Mouse (Mus musculus): ENCODE results near the gene Gps2. TPM values are rescaled to one million over a fixed set of nuclear protein-coding genes. Genes with fewer than 3 reads are reported as not detected.

The Gps2 gene
- polyA plus RNA-seq, 1 experiment from 2014 or later = 48.9 TPM

DNA sequence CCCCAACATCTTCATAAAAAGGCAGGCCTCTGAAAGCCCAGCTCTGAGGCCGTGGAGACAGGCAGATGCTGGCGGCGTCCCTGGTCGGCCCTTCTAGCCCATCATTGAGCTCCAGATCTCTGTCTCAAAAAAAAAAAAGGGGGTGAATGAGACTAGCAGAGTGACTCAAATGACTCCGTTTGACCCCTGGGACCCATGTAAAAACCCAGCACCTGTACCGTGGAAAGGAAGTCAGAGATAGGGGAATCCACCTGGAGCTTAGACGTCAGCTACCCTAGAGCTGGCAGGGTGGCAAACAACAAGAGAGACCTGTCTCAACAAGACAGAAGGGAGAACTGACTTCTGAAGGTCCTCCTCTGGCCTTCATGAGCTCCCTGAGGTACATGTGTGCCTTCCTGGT lies 41.9 kb upstream of the Gps2 start:
- ATAC-seq (no peak), DNase-seq (no peak)
- Histone ChIP-seq H3K9me3 (ENCODE audit: low read length) (no peaks in the 10 kb centered on the region), H3K9ac (replicated peaks) (no peak overlapping the region), H3K4me1 (ENCODE audit: insufficient read depth) (peaks cover 10% of the 10 kb centered on the region), H3K36me3 (replicated peaks; ENCODE audit: insufficient read depth, low read length) (no peaks in the 10 kb centered on the region), H3K27me3 (ENCODE audit: insufficient read depth, low read length) (no peaks in the 10 kb centered on the region), H3K4me3 (ENCODE audit: low read depth, low read length) (no peak overlapping the region), H3K27ac (ENCODE audit: low read depth) (no peak overlapping the region), H3K4me2 (ENCODE audit: low read depth, low read length) (no peak overlapping the region)
- WGBS (ENCODE audit: insufficient replicate concordance) = 85% methylated on average over 7 of the region's 7 CpGs
- TF ChIP-seq EP300 (IDR thresholded peaks at IDR 0.05; ENCODE audit: low read depth) (no peak), CTCF (IDR thresholded peaks at IDR 0.05; ENCODE audit: low read depth) (no peak)

GRCm38 (mm10) chr11:69872451-69872850 lies 41.2 kb upstream of the Gps2 start:
- H3K9me3 ChIP-seq (ENCODE audit: low read length) = no peaks in the 10 kb centered on the region
- no peaks in the 10 kb centered on the region for H3K36me3 ChIP-seq (replicated peaks; ENCODE audit: insufficient read depth, low read length)
- 87% methylated on average over 4 of the region's 4 CpGs for WGBS (ENCODE audit: insufficient replicate concordance)
- H3K27ac ChIP-seq (ENCODE audit: low read depth) = no peak overlapping the region
- H3K4me3 ChIP-seq (ENCODE audit: low read depth, low read length) = no peak overlapping the region
- no peak for DNase-seq
- TF ChIP-seq EP300 (IDR thresholded peaks at IDR 0.05; ENCODE audit: low read depth) (no peak), CTCF (IDR thresholded peaks at IDR 0.05; ENCODE audit: low read depth) (no peak)
- H3K9ac ChIP-seq (replicated peaks) = no peak overlapping the region
- H3K4me2 ChIP-seq (ENCODE audit: low read depth, low read length) = no peak overlapping the region
- no peak for ATAC-seq
- H3K4me1 ChIP-seq (ENCODE audit: insufficient read depth) = peaks cover 14% of the 10 kb centered on the region
- H3K27me3 ChIP-seq (ENCODE audit: insufficient read depth, low read length) = no peaks in the 10 kb centered on the region

- 37% methylated on average over 7 of the region's 7 CpGs for WGBS (ENCODE audit: insufficient replicate concordance)
- DNase-seq (no peak), ATAC-seq (no peak)
- Histone ChIP-seq H3K4me3 (ENCODE audit: low read depth, low read length) (no peak overlapping the region), H3K27me3 (ENCODE audit: insufficient read depth, low read length) (no peaks in the 10 kb centered on the region), H3K36me3 (replicated peaks; ENCODE audit: insufficient read depth, low read length) (no peaks in the 10 kb centered on the region), H3K4me2 (ENCODE audit: low read depth, low read length) (no peak overlapping the region), H3K9me3 (ENCODE audit: low read length) (no peaks in the 10 kb centered on the region), H3K4me1 (ENCODE audit: insufficient read depth) (peaks cover 37% of the 10 kb centered on the region), H3K9ac (replicated peaks) (no peak overlapping the region), H3K27ac (ENCODE audit: low read depth) (0 out of 2 replicates have a peak overlapping the region, but pooled peaks have one; percentile 45)
- TF ChIP-seq CTCF (IDR thresholded peaks at IDR 0.05; ENCODE audit: low read depth) (no peak), EP300 (IDR thresholded peaks at IDR 0.05; ENCODE audit: low read depth) (no peak)
Measured at GRCm38 (mm10) chr11:69876186-69876585, 37.5 kb upstream of the Gps2 start.

- TF ChIP-seq CTCF (IDR thresholded peaks at IDR 0.05; ENCODE audit: low read depth) (peak; percentile 97), EP300 (IDR thresholded peaks at IDR 0.05; ENCODE audit: low read depth) (no peak)
- H3K4me2 ChIP-seq (ENCODE audit: low read depth, low read length) = peak overlapping the region; percentile 18; the same call in 1 of the 2 replicates
- WGBS (ENCODE audit: insufficient replicate concordance) = 3% methylated on average over 12 of the region's 12 CpGs
- no peaks in the 10 kb centered on the region for H3K9me3 ChIP-seq (ENCODE audit: low read length)
- 0 out of 2 replicates have a peak overlapping the region, but pooled peaks have one; percentile 45 for H3K27ac ChIP-seq (ENCODE audit: low read depth)
- no peaks in the 10 kb centered on the region for H3K27me3 ChIP-seq (ENCODE audit: insufficient read depth, low read length)
- H3K36me3 ChIP-seq (replicated peaks; ENCODE audit: insufficient read depth, low read length) = no peaks in the 10 kb centered on the region
- no peak overlapping the region for H3K4me3 ChIP-seq (ENCODE audit: low read depth, low read length)
- ATAC-seq = peak; percentile 54
- H3K4me1 ChIP-seq (ENCODE audit: insufficient read depth) = peaks cover 44% of the 10 kb centered on the region
- DNase-seq = peak; percentile 92
- H3K9ac ChIP-seq (replicated peaks) = no peak overlapping the region
Measured at GRCm38 (mm10) chr11:69876867-69877266, 36.8 kb upstream of the Gps2 start.

- Histone ChIP-seq H3K9me3 (ENCODE audit: low read length) (no peaks in the 10 kb centered on the region), H3K9ac (replicated peaks) (no peak within 1 kb of the TSS), H3K4me1 (ENCODE audit: insufficient read depth) (peaks cover 45% of the 10 kb centered on the region), H3K36me3 (replicated peaks; ENCODE audit: insufficient read depth, low read length) (no peaks in the 10 kb centered on the region), H3K4me3 (ENCODE audit: low read depth, low read length) (no peak within 1 kb of the TSS), H3K27me3 (ENCODE audit: insufficient read depth, low read length) (no peaks in the 10 kb centered on the region), H3K27ac (ENCODE audit: low read depth) (no peak within 1 kb of the TSS), H3K4me2 (ENCODE audit: low read depth, low read length) (peak within 1 kb of the TSS; percentile 20)
- TF ChIP-seq CTCF (IDR thresholded peaks at IDR 0.05; ENCODE audit: low read depth) = no peak
- no peak for TF ChIP-seq EP300 (IDR thresholded peaks at IDR 0.05; ENCODE audit: low read depth)
- ATAC-seq (no peak), DNase-seq (no peak)
- 81% methylated on average over 11 of the region's 11 CpGs for WGBS (ENCODE audit: insufficient replicate concordance)
Measured at GRCm38 (mm10) chr11:69877878-69878277, 35.8 kb upstream of the Gps2 start, which contains the start of gene Tmem95. TSS of gene Tmem95 (minus strand) at chr11:69878018.

- no peaks in the 10 kb centered on the region for H3K9me3 ChIP-seq (ENCODE audit: low read length)
- no peak for DNase-seq
- no peak overlapping the region for H3K4me3 ChIP-seq (ENCODE audit: low read depth, low read length)
- no peaks in the 10 kb centered on the region for H3K27me3 ChIP-seq (ENCODE audit: insufficient read depth, low read length)
- H3K27ac ChIP-seq (ENCODE audit: low read depth) = no peak overlapping the region
- TF ChIP-seq EP300 (IDR thresholded peaks at IDR 0.05; ENCODE audit: low read depth) = no peak
- no peak for TF ChIP-seq CTCF (IDR thresholded peaks at IDR 0.05; ENCODE audit: low read depth)
- 0 out of 2 replicates have a peak, but pooled peaks cover under 1% of the 10 kb centered on the region for H3K36me3 ChIP-seq (replicated peaks; ENCODE audit: insufficient read depth, low read length)
- no peak for ATAC-seq
- 0 out of 2 replicates have a peak overlapping the region, but pooled peaks have one; percentile 20 for H3K4me2 ChIP-seq (ENCODE audit: low read depth, low read length)
- peaks cover 45% of the 10 kb centered on the region for H3K4me1 ChIP-seq (ENCODE audit: insufficient read depth)
- WGBS (ENCODE audit: insufficient replicate concordance) = 80% methylated on average over 3 of the region's 3 CpGs
- no peak overlapping the region for H3K9ac ChIP-seq (replicated peaks)
Measured at GRCm38 (mm10) chr11:69878399-69878798, 35.3 kb upstream of the Gps2 start.
